Mouse (Mus musculus) small intestine, adult 2 months (tissue): ENCODE results near the gene Nat14. TPM values are rescaled to one million over a fixed set of nuclear protein-coding genes. Genes with fewer than 3 reads are reported as not detected.

Experiments used
- H3K27ac ChIP-seq: fragments of 200-500 bp; 2 replicates; pipeline ENCODE4 v1.5.1; 2012; ENCODE audit warnings: low read depth, low read length, control low read depth, inconsistent platforms; ENCODE audit not compliant: insufficient read depth
- H3K27me3 ChIP-seq: fragments of 200-500 bp; 2 replicates; pipeline ENCODE4 v1.6.1; 2012; ENCODE audit warnings: mild to moderate bottlenecking, moderate library complexity, low read length, inconsistent platforms; ENCODE audit not compliant: control insufficient read depth, insufficient read depth
- H3K36me3 ChIP-seq: fragments of 200-500 bp; 2 replicates; pipeline ENCODE4 v1.6.1; 2012; ENCODE audit warnings: mild to moderate bottlenecking, low read length, control low read depth, inconsistent platforms; ENCODE audit not compliant: control insufficient read depth, insufficient read depth
- H3K4me1 ChIP-seq: fragments of 200-500 bp; 2 replicates; pipeline ENCODE4 v1.6.1; 2012; ENCODE audit warnings: low read length, inconsistent platforms, mixed read lengths; ENCODE audit not compliant: control insufficient read depth, insufficient read depth, insufficient read length
- H3K4me3 ChIP-seq: fragments of 200-500 bp; 2 replicates; pipeline ENCODE4 v1.5.1; 2012; ENCODE audit warnings: low read depth, mild to moderate bottlenecking, control low read depth, inconsistent platforms, low read length, moderate library complexity
- CTCF ChIP-seq: fragments of 200-500 bp; IDR thresholded peaks from 2 replicates; pipeline ENCODE4 v1.5.1; 2012; ENCODE audit warnings: low read depth, mild to moderate bottlenecking, control low read depth, inconsistent platforms, low read length, moderate library complexity, mixed read lengths; ENCODE audit not compliant: insufficient replicate concordance, insufficient read length; ENCODE audit errors: extremely low read depth
- POLR2A ChIP-seq: fragments of 200-500 bp; IDR thresholded peaks from 2 replicates; pipeline ENCODE4 v1.6.1; 2012; ENCODE audit warnings: low read depth, mild to moderate bottlenecking, control low read depth, inconsistent platforms, low read length, moderate library complexity
- WGBS: fragments of 180-500 bp; shearing (Covaris S2); methylation state at CpG from one replicate; pipeline ENCODE4 v1.1.7; 2018; 5-methylcytosine and 5-hydroxymethylcytosine counted together
- polyA plus RNA-seq: library from polyadenylated mRNA; depleted of rRNA; stranded (reverse); fragments of >200 nt; gene quantifications from 2 replicates; pipeline ENCODE4 v1.2.3, GENCODE M21; 2012

The Nat14 gene
- polyA plus RNA-seq, 1 experiment, result 4.3 TPM

GRCm38 (mm10) chr7:4912248-4912647, 9.6 kb upstream of the Nat14 start:
- Histone ChIP-seq H3K4me3 (no peak overlapping the region), H3K27me3 (no peaks in the 10 kb centered on the region), H3K4me1 (peaks cover 7% of the 10 kb centered on the region), H3K36me3 (no peaks in the 10 kb centered on the region), H3K27ac (no peak overlapping the region)
- WGBS, result 69% methylated on average over 5 of the region's 5 CpGs
- no peak for TF ChIP-seq CTCF
- no peak for TF ChIP-seq POLR2A

- TF ChIP-seq CTCF, result no peak
- peak; percentile 69 for TF ChIP-seq POLR2A
- Histone ChIP-seq H3K4me3 (peak within 1 kb of the TSS; percentile 82), H3K4me1 (peaks cover 7% of the 10 kb centered on the region), H3K27me3 (no peaks in the 10 kb centered on the region), H3K36me3 (peaks cover 16% of the 10 kb centered on the region), H3K27ac (peak within 1 kb of the TSS; percentile 68)
- WGBS, result under 1% methylated on average over 56 of the region's 56 CpGs
Measured at GRCm38 (mm10) chr7:4915007-4915665, 6.7 kb upstream of the Nat14 start, which contains the start of gene Zfp628. Gene Zfp628, plus strand, starts transcription at chr7:4915217.

DNA sequence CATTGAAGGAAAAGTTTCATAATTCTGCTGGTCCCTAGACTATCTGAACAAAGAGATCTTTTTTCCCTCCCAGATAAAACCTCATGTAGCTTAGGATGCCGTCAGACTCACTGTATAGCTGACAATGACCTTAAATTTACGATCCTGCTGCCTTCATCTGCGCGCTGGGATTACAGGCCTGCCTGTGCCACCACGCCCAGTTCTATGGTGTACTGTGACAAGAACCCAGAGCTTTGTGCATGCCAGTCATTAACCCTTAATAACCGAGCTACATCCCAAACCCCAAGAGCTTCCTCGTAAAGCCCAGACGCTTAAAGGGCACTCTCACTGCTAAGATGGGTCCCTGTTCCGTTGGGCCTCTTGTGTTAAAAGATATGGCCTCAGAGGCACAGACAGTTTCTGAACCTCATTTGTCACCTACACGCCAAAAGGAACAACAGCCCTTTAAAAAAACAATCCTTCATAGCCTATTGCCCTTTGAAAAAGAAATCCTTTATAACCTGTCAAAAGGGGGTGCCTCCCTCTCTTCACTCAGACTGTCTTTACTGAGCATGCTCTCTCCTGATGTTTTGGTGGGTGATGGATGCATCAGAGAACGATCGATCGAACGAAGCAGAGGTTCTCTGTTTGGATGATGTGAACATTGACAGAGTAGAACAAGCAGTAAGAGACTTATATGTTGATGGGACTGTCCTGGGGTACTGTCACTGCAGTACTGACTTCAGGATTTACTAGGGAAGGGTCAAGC, 6.0 kb upstream of the Nat14 start:
- Histone ChIP-seq H3K27me3 (no peaks in the 10 kb centered on the region), H3K36me3 (peaks cover 22% of the 10 kb centered on the region), H3K27ac (peak overlapping the region; percentile 68), H3K4me3 (peak overlapping the region; percentile 82), H3K4me1 (peaks cover 7% of the 10 kb centered on the region)
- WGBS, result 12% methylated on average over 14 of the region's 14 CpGs
- TF ChIP-seq CTCF, result peak; percentile 11; the same call in 1 of the 2 replicates
- TF ChIP-seq POLR2A, result no peak

- TF ChIP-seq CTCF (no peak), POLR2A (no peak)
- H3K27me3 ChIP-seq, result no peaks in the 10 kb centered on the region
- peaks cover 23% of the 10 kb centered on the region for H3K36me3 ChIP-seq
- no peak overlapping the region for H3K4me3 ChIP-seq
- peaks cover 7% of the 10 kb centered on the region for H3K4me1 ChIP-seq
- no peak overlapping the region for H3K27ac ChIP-seq
- 98% methylated on average over 2 of the region's 2 CpGs for WGBS
Measured at GRCm38 (mm10) chr7:4917494-4917893, 4.3 kb upstream of the Nat14 start.

DNA sequence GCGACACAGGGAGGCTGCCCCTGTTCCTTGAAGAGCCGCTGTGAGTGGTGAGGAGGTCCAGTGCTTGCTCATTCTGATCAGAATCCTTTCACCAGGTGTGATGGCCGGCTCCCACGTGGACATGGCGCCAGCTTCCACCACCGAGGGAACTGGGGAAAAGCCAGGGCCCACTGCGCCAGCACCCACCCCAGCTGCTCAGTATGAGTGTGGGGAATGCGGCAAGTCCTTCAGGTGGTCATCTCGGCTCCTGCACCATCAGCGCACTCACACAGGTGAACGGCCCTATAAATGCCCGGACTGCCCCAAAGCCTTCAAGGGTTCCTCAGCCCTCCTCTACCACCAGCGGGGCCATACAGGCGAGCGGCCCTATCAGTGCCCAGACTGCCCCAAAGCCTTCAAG, 3.1 kb upstream of the Nat14 start:
- H3K4me3 ChIP-seq, result no peak overlapping the region
- H3K27ac ChIP-seq, result no peak overlapping the region
- WGBS, result 93% methylated on average over 15 of the region's 15 CpGs
- TF ChIP-seq POLR2A, result no peak
- H3K36me3 ChIP-seq, result peaks cover 23% of the 10 kb centered on the region
- H3K4me1 ChIP-seq, result peaks cover 10% of the 10 kb centered on the region
- H3K27me3 ChIP-seq, result peaks cover 9% of the 10 kb centered on the region; the same call in 1 of the 2 replicates

DNA sequence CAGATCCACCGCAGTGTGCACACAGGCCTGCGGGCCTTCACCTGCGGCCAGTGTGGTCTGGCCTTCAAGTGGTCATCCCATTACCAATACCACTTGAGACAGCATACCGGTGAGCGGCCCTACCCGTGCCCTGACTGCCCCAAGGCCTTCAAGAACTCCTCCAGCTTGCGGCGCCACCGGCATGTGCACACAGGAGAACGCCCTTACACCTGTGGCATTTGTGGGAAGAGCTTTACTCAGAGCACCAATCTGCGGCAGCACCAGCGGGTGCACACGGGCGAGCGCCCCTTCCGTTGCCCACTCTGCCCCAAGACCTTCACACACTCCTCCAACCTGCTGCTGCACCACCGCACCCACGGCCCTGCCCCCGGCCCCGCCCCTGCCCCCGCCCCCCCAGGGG, 2.7 kb upstream of the Nat14 start:
- Histone ChIP-seq H3K36me3 (peaks cover 23% of the 10 kb centered on the region), H3K4me1 (peaks cover 10% of the 10 kb centered on the region), H3K27ac (no peak overlapping the region), H3K27me3 (peaks cover 12% of the 10 kb centered on the region; the same call in 1 of the 2 replicates), H3K4me3 (no peak overlapping the region)
- TF ChIP-seq POLR2A (no peak), CTCF (no peak)
- WGBS, result 89% methylated on average over 21 of the region's 21 CpGs

DNA sequence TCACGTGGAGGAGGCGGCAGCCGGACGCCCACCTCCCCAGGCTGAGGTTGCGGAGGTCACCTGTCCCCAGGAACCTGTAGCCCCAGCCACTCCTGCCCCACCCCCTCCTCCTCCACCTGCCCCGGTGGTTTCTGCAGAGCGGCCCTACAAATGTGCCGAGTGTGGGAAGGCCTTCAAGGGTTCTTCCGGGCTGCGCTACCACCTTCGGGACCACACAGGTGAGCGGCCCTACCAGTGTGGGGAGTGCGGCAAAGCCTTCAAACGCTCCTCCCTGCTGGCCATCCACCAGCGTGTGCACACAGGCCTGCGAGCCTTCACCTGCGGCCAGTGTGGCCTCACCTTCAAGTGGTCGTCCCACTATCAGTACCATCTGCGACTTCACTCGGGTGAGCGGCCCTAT, 1.9 kb upstream of the Nat14 start:
- TF ChIP-seq POLR2A, result no peak
- TF ChIP-seq CTCF, result no peak
- Histone ChIP-seq H3K4me1 (peaks cover 8% of the 10 kb centered on the region), H3K27me3 (peaks cover 12% of the 10 kb centered on the region; the same call in 1 of the 2 replicates), H3K36me3 (peaks cover 23% of the 10 kb centered on the region), H3K27ac (no peak overlapping the region), H3K4me3 (no peak overlapping the region)
- WGBS, result 93% methylated on average over 21 of the region's 21 CpGs
